In the genomic region with DNA sequence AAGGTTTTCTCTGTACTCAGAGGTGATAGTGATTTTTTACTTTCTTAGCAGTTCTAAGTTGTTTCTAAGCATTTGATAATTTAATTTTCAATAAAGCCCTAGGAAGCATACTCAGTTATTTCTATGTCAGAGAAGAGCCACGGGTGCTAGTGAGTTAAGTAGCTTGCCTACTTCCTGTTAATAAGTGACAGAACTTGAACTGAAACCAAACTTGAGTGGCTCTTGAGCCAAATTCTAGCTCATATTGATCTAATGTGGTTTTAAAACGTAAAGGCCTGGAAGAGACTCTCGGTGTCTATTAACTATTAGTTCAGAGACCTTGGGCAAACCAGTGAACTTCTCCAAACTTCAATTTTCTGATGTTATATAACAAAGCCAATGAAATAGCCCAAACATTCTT, we compare ENCODE assay signal across 25 mouse cellular contexts.
DNase-seq lines count a peak whose midpoint lies in the region; ATAC-seq and TF ChIP-seq lines count a peak whose summit lies in the region.
"Had no signal": no experiment of that assay in that cellular context is flagged by ENCODE, and none has a peak within 500 bp of the region (broad histone marks: within the 10 kb centered on the region; RNA-seq: fewer than 3 reads in every experiment).

No protein-coding gene starts in this region.

- H3K4me1 ChIP-seq in lung, embryonic 14.5 days (ENCODE audit: insufficient read depth): peaks cover 5% of the 10 kb centered on the region; the same call in 1 of the 2 replicates
- 0 out of 2 replicates have a peak, but pooled peaks cover 3% of the 10 kb centered on the region for H3K4me1 ChIP-seq in lung, adult 2 months (ENCODE audit: control insufficient read depth, insufficient read depth, low read length)
- H3K4me1 ChIP-seq in lung, embryonic 16.5 days (replicated peaks; ENCODE audit: control insufficient read depth, insufficient read depth, low read length): 0 out of 2 replicates have a peak, but pooled peaks cover 3% of the 10 kb centered on the region
- peaks cover 2% of the 10 kb centered on the region; the same call in 1 of the 2 replicates for H3K4me1 ChIP-seq in embryonic facial prominence, embryonic 10.5 days
- H3K4me1 ChIP-seq: forebrain, embryonic 10.5 days; midbrain, embryonic 15.5 days; neural tube, embryonic 13.5 days had no signal

- no peak overlapping the region for H3K4me3 ChIP-seq in lung, embryonic 14.5 days (ENCODE audit: low read depth, low read length)
- no peak overlapping the region for H3K4me3 ChIP-seq in lung, adult 2 months (replicated peaks; ENCODE audit: extremely low read depth, low read depth, low read length)
- no peak overlapping the region for H3K4me3 ChIP-seq in lung, embryonic 16.5 days (ENCODE audit: low read length)
- no peak overlapping the region for H3K4me3 ChIP-seq in embryonic facial prominence, embryonic 10.5 days
- H3K4me3 ChIP-seq: forebrain, embryonic 10.5 days; midbrain, embryonic 15.5 days; neural tube, embryonic 13.5 days had no signal

- no peak overlapping the region for H3K4me2 ChIP-seq in lung, embryonic 14.5 days
- H3K4me2 ChIP-seq in lung, embryonic 16.5 days (ENCODE audit: low read depth, low read length): no peak overlapping the region
- H3K4me2 ChIP-seq: heart, embryonic 11.5 days; midbrain, embryonic 15.5 days; neural tube, embryonic 13.5 days had no signal

- H3K36me3 ChIP-seq in lung, embryonic 14.5 days (ENCODE audit: insufficient read depth): no peaks in the 10 kb centered on the region
- H3K36me3 ChIP-seq in lung, embryonic 16.5 days (ENCODE audit: control insufficient read depth, insufficient read depth, low read length): no peaks in the 10 kb centered on the region
- no peaks in the 10 kb centered on the region for H3K36me3 ChIP-seq in embryonic facial prominence, embryonic 10.5 days (replicated peaks)
- H3K36me3 ChIP-seq: forebrain, embryonic 10.5 days; G1E; midbrain, embryonic 15.5 days; neural tube, embryonic 13.5 days had no signal

- ATAC-seq in lung, embryonic 14.5 days (ENCODE audit: insufficient read depth): no peak
- 0 out of 2 replicates have a peak, but pooled peaks have one; percentile 51 for ATAC-seq in lung, embryonic 16.5 days (ENCODE audit: low read depth)
- ATAC-seq: forebrain, embryonic 16.5 days; hindbrain, postnatal 0 days; midbrain, embryonic 15.5 days; Patski had no signal

- DNase-seq in kidney, adult 8-10 months: peak; percentile 37 to 81
- no peak for DNase-seq in kidney, postnatal 4 days
- peak; percentile 71 for DNase-seq in lung, embryonic 14.5 days
- DNase-seq in lung, adult 2 months: no peak
- no peak for DNase-seq in embryonic facial prominence, embryonic 10.5 days (ENCODE audit: low spot score)
- DNase-seq in natural killer cell, adult 2 months (ENCODE audit: low spot score in 2 of 2): no peak
- DNase-seq: adrenal gland, adult 2 months; B cell, adult 2 months; cerebellum, adult 11 months; cerebellum, adult 9-11 months; gastrocnemius, postnatal 10 days; heart, postnatal 10 days; layer of hippocampus, postnatal 36 days; thymus, postnatal 14 days had no signal

- TF ChIP-seq POLR2A in lung, adult 2 months (IDR thresholded peaks at IDR 0.05; ENCODE audit: borderline replicate concordance, extremely low read depth, low read depth, low read length): no peak

- no peak overlapping the region for H3K9ac ChIP-seq in lung, embryonic 14.5 days
- H3K9ac ChIP-seq in lung, embryonic 16.5 days (ENCODE audit: low read length): no peak overlapping the region
- H3K9ac ChIP-seq: midbrain, embryonic 15.5 days; neural tube, embryonic 13.5 days had no signal

- no peak for TF ChIP-seq CTCF in lung, embryonic 14.5 days (IDR thresholded peaks at IDR 0.05; ENCODE audit: low read depth)
- no peak for TF ChIP-seq CTCF in lung, adult 2 months (IDR thresholded peaks at IDR 0.05; ENCODE audit: insufficient read depth, low read length)

- no peaks in the 10 kb centered on the region for H3K27me3 ChIP-seq in lung, embryonic 14.5 days (ENCODE audit: insufficient read depth, low read length)
- H3K27me3 ChIP-seq in lung, embryonic 16.5 days (ENCODE audit: control insufficient read depth, insufficient read depth, low read depth, low read length): no peaks in the 10 kb centered on the region
- H3K27me3 ChIP-seq in embryonic facial prominence, embryonic 10.5 days (replicated peaks; ENCODE audit: low read depth, poor library complexity, severe bottlenecking): no peaks in the 10 kb centered on the region
- H3K27me3 ChIP-seq: CH12.LX; midbrain, embryonic 15.5 days; neural tube, embryonic 13.5 days had no signal

- no peaks in the 10 kb centered on the region for H3K9me3 ChIP-seq in lung, embryonic 14.5 days (ENCODE audit: low read depth, low read length)
- no peaks in the 10 kb centered on the region for H3K9me3 ChIP-seq in lung, embryonic 16.5 days (ENCODE audit: control insufficient read depth, low read length)
- no peaks in the 10 kb centered on the region for H3K9me3 ChIP-seq in embryonic facial prominence, embryonic 10.5 days
- H3K9me3 ChIP-seq: forebrain, embryonic 10.5 days; midbrain, embryonic 15.5 days; neural tube, embryonic 13.5 days had no signal

- WGBS in lung, embryonic 14.5 days: 51% methylated on average over 3 of the region's 3 CpGs
- 45% methylated on average over 3 of the region's 3 CpGs for WGBS in lung, adult 2 months
- 24% methylated on average over 3 of the region's 3 CpGs for WGBS in lung, embryonic 16.5 days
- WGBS in embryonic facial prominence, embryonic 10.5 days: 91% methylated on average over 3 of the region's 3 CpGs

- peak overlapping the region; percentile 42 for H3K27ac ChIP-seq in lung, embryonic 14.5 days (ENCODE audit: low read depth)
- peak overlapping the region; percentile 28 for H3K27ac ChIP-seq in lung, embryonic 16.5 days (ENCODE audit: low read length)
- no peak overlapping the region for H3K27ac ChIP-seq in embryonic facial prominence, embryonic 10.5 days (replicated peaks)
- H3K27ac ChIP-seq: forebrain, embryonic 10.5 days; hindbrain, postnatal 0 days; kidney, postnatal 0 days; midbrain, embryonic 15.5 days; neural tube, embryonic 13.5 days had no signal

Comparison
In these comparisons a context has a peak if more than half of its experiments do, and no peak if none do; other contexts are left out.
1. DNase-seq: peak in kidney, adult 8-10 months (2 of 2) and lung, embryonic 14.5 days (single experiment); none in kidney, postnatal 4 days (0 of 2), lung, adult 2 months (single experiment), embryonic facial prominence, embryonic 10.5 days (single experiment) and natural killer cell, adult 2 months (0 of 2).